In the genomic region with DNA sequence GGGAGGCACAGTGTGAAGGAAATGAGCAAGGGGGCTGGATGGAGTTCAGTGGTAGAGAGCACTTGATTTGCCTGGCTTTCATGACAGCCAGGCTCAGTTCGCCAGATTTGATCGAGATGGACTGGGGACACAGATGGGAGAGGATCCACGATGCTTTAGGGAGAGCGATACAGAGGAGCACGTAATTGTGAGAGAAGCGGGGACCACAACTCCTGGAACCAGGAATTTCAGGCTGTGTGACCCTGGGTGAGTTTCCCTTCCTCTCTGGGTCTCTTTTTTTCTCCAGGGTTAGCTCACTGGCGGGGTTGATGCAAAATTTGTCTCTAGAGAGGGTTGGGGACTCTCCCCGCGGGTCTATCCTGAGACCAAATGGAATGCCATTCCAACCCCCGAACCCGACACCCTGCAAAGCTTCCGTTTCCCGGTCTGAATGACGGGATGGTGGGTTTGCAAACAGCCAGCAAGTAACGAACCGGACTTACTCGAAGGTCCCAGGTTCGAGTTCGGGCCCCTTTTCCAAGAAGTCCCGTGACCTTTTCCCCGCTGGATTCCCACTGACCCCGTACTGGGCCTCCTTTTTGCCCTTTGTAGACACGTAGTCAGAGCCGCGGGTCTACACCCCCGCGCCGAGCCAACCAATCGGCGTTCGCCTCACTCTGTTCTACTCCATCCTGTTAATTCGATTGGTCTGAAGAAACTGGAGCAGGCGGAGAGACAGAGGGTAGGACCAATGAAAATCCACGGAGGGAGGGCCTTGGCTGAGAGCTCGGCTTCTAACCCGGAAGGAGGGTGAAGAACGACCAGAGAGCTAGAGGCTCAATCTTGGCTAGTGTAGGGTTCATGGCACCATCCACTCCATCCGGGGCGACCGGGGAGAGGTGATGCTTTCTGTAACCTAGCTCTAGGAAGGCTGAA, we compare ENCODE assay signal across 2 mouse cellular contexts.
TF ChIP-seq lines count a peak whose summit lies in the region.

No protein-coding gene starts in this region.

TF ChIP-seq in C2C12, 6 proteins besides CTCF, POLR2A, EP300 and RAD21:
- TF ChIP-seq MYOG (IDR thresholded peaks at IDR 0.05; ENCODE audit: control insufficient read depth, extremely low read depth, insufficient read length) (no peak), MAX (IDR thresholded peaks at IDR 0.05) (no peak), MYOD1 (IDR thresholded peaks at IDR 0.05; ENCODE audit: control insufficient read depth, insufficient read length, low read depth) (no peak), CEBPB (IDR thresholded peaks at IDR 0.05; ENCODE audit: low read depth) (no peak), USF1 (IDR thresholded peaks at IDR 0.05; ENCODE audit: low read depth) (no peak)
TF ChIP-seq in C2C12: peak in this region for 0.

TF ChIP-seq in myocyte, 11 proteins besides CTCF, POLR2A, EP300 and RAD21:
- no peak for TF ChIP-seq TCF3 (IDR thresholded peaks at IDR 0.05; ENCODE audit: insufficient read length, low read depth)
- no peak for TF ChIP-seq TCF12 (IDR thresholded peaks at IDR 0.05; ENCODE audit: insufficient read depth, poor library complexity, severe bottlenecking)
- TF ChIP-seq CEBPB (IDR thresholded peaks at IDR 0.05; ENCODE audit: insufficient read depth, poor library complexity, severe bottlenecking): no peak
- no peak for TF ChIP-seq REST (IDR thresholded peaks at IDR 0.05; ENCODE audit: insufficient read depth, insufficient read length)
- no peak for TF ChIP-seq MYOG (IDR thresholded peaks at IDR 0.05; ENCODE audit: control insufficient read depth in 1 of 3, insufficient read depth in 1 of 3, insufficient read length in 2 of 3, low read depth in 2 of 3)
- TF ChIP-seq MYOD1 (IDR thresholded peaks at IDR 0.05; ENCODE audit: control insufficient read depth in 1 of 3, insufficient read length in 2 of 3, low read depth in 2 of 3): no peak
- no peak for TF ChIP-seq USF1 (IDR thresholded peaks at IDR 0.05; ENCODE audit: low read depth)
- no peak for TF ChIP-seq E2F4 (IDR thresholded peaks at IDR 0.05; ENCODE audit: insufficient read depth)
- TF ChIP-seq POLR2AphosphoS2 (IDR thresholded peaks at IDR 0.05; ENCODE audit: insufficient read length, low read depth): no peak
- TF ChIP-seq SRF (IDR thresholded peaks at IDR 0.05; ENCODE audit: control insufficient read depth, insufficient read length, low read depth): no peak
- TF ChIP-seq MAX (IDR thresholded peaks at IDR 0.05; ENCODE audit: low read depth): no peak
